In the genomic region with DNA sequence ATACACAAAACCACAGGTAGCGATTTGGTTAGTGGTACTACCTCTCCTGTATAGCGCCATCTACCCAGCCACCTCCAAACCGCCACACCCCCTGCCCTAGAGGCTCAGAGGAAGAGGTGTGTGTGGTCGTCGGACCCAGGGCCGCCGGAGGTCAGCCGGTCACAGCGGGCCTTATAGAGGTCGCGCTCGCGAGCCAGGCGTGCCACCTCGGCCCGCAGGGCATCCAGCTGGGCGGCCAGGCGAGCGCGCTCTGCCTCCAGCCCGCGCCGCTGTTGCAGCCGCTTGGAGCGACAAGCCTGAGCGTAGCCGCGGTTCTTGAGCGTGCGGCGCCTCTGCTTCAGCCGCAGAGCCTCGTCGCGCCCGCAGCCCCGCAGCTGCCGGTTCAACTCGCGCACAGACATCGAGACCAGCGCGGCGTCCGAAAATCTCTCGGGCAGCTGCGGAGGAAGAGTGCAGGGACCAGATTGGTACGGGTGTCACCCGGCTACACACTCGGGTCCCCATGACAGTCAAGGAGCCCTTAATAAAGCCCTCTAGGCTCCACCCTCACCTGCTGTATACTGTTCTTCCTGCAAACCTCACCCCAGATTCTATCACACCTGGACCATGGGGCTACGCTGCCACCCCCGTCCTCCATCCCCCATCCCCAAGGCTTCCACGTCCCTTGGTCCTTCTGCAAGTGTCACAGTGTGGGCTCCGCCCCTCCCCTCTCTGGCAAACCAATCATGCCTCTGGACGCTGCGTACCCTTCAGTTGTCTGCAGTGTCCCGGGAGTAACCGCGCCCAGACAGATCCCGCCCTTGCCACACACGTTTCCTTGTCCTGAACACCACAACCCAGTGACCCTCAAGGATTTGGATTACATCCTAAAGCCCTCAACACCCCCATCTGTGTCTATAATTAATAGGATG, we compare ENCODE assay signal across 8 mouse cellular contexts. TPM values are rescaled to one million over a fixed set of nuclear protein-coding genes. Genes with fewer than 3 reads are reported as not detected.
DNase-seq lines count a peak whose midpoint lies in the region; ATAC-seq lines count a peak whose summit lies in the region.

No protein-coding gene starts in this region.

- H3K36me3 ChIP-seq in heart, embryonic 16.5 days (ENCODE audit: control insufficient read depth, insufficient read depth) = no peaks in the 10 kb centered on the region
- H3K36me3 ChIP-seq in limb, embryonic 13.5 days = no peaks in the 10 kb centered on the region
- no peaks in the 10 kb centered on the region for H3K36me3 ChIP-seq in neural tube, embryonic 11.5 days (ENCODE audit: control insufficient read depth, insufficient read depth, low read length)

- DNase-seq in CD4-positive, CD25-positive, alpha-beta regulatory T cell, adult 2 months (ENCODE audit: low read depth, low spot score) = peak; percentile 40
- peak; percentile 18 for DNase-seq in CD4-positive helper T cell, adult 2 months (ENCODE audit: low read depth, low spot score)
- DNase-seq in cerebellum, postnatal 25 days = peak; percentile 69 to 76
- peak; percentile 60 for DNase-seq in neural tube, embryonic 11.5 days (ENCODE audit: low spot score)
- DNase-seq in ovary, postnatal 14 days (ENCODE audit: low spot score) = no peak

- peak overlapping the region; percentile 58 for H3K4me3 ChIP-seq in heart, embryonic 16.5 days (ENCODE audit: low read length)
- H3K4me3 ChIP-seq in limb, embryonic 13.5 days = peak overlapping the region; percentile 50
- peak overlapping the region; percentile 48 for H3K4me3 ChIP-seq in neural tube, embryonic 11.5 days (ENCODE audit: low read depth, low read length)

- H3K27me3 ChIP-seq in heart, embryonic 16.5 days (ENCODE audit: control insufficient read depth, insufficient read depth, low read length) = peaks cover 58% of the 10 kb centered on the region
- peaks cover 87% of the 10 kb centered on the region for H3K27me3 ChIP-seq in limb, embryonic 13.5 days
- H3K27me3 ChIP-seq in neural tube, embryonic 11.5 days (ENCODE audit: control insufficient read depth, insufficient read depth, low read length) = peaks cover 4% of the 10 kb centered on the region; the same call in 1 of the 2 replicates

- peak overlapping the region; percentile 70 for H3K9ac ChIP-seq in heart, embryonic 16.5 days (ENCODE audit: low read length)
- H3K9ac ChIP-seq in limb, embryonic 13.5 days = peak overlapping the region; percentile 65
- peak overlapping the region; percentile 16 for H3K9ac ChIP-seq in neural tube, embryonic 11.5 days (ENCODE audit: low read length)

- H3K4me2 ChIP-seq in heart, embryonic 16.5 days (ENCODE audit: low read depth, low read length) = peak overlapping the region; percentile 90
- peak overlapping the region; percentile 91 for H3K4me2 ChIP-seq in limb, embryonic 13.5 days (replicated peaks)
- peak overlapping the region; percentile 88 for H3K4me2 ChIP-seq in neural tube, embryonic 11.5 days (ENCODE audit: low read depth)

- H3K27ac ChIP-seq in heart, embryonic 16.5 days (ENCODE audit: low read length) = no peak overlapping the region
- no peak overlapping the region for H3K27ac ChIP-seq in limb, embryonic 13.5 days
- H3K27ac ChIP-seq in neural tube, embryonic 11.5 days (ENCODE audit: low read depth, low read length) = 0 out of 2 replicates have a peak overlapping the region, but pooled peaks have one; percentile 39

- H3K9me3 ChIP-seq in heart, embryonic 16.5 days (replicated peaks; ENCODE audit: control insufficient read depth, low read length) = no peaks in the 10 kb centered on the region
- no peaks in the 10 kb centered on the region for H3K9me3 ChIP-seq in limb, embryonic 13.5 days
- no peaks in the 10 kb centered on the region for H3K9me3 ChIP-seq in neural tube, embryonic 11.5 days (ENCODE audit: control insufficient read depth, low read length)

- no peak for ATAC-seq in CD4-positive, CD25-positive, alpha-beta regulatory T cell, adult 4 months
- peak; percentile 39; the same call in 1 of the 2 replicates for ATAC-seq in heart, embryonic 16.5 days (replicated peaks; ENCODE audit: extremely low read depth, insufficient read depth, low FRiP score)
- 0 out of 2 replicates have a peak, but pooled peaks have one; percentile 36 for ATAC-seq in limb, embryonic 13.5 days (ENCODE audit: low FRiP score, low read depth)
- ATAC-seq in neural tube, embryonic 11.5 days (ENCODE audit: insufficient read depth, low FRiP score, low TSS enrichment) = peak; percentile 82

- H3K4me1 ChIP-seq in heart, embryonic 16.5 days (ENCODE audit: control insufficient read depth, insufficient read depth, low read length) = peaks cover 9% of the 10 kb centered on the region; the same call in 1 of the 2 replicates
- peaks cover 10% of the 10 kb centered on the region for H3K4me1 ChIP-seq in limb, embryonic 13.5 days
- H3K4me1 ChIP-seq in neural tube, embryonic 11.5 days (ENCODE audit: control insufficient read depth, insufficient read depth, low read length) = peaks cover 18% of the 10 kb centered on the region

- WGBS in heart, embryonic 16.5 days = under 1% methylated on average over 61 of the region's 61 CpGs
- WGBS in limb, embryonic 13.5 days = under 1% methylated on average over 61 of the region's 61 CpGs
- WGBS in neural tube, embryonic 11.5 days = under 1% methylated on average over 61 of the region's 61 CpGs

RNA-seq across cellular contexts. Expression of gene Nrl, which starts 4.1 kb away (rescaled TPM):
- under 1 TPM in 1 of 2 experiments, not detected in 1; 0.07 TPM for polyA plus RNA-seq in CD4-positive, CD25-positive, alpha-beta regulatory T cell, adult 4 months (2017; shearing (Covaris generic))
- 0.05 TPM in 1 of 2 replicates, not detected in the other for polyA plus RNA-seq in heart, embryonic 16.5 days (2015; fragmentation: Nextera tagmentation; extraction: Ambion mirVana)
- polyA plus RNA-seq in limb, embryonic 13.5 days (2015; fragmentation: Nextera tagmentation; extraction: Ambion mirVana) = not detected in 2 replicates
- not detected in 2 replicates for polyA plus RNA-seq in neural tube, embryonic 11.5 days (2014; fragmentation: Nextera tagmentation; extraction: Ambion mirVana)

RNA-seq across cellular contexts. Expression of gene Cpne6, which starts 10.5 kb away (rescaled TPM):
- not detected for polyA plus RNA-seq in CD4-positive, CD25-positive, alpha-beta regulatory T cell, adult 4 months (2017; shearing (Covaris generic))
- polyA plus RNA-seq in heart, embryonic 16.5 days (2015; fragmentation: Nextera tagmentation; extraction: Ambion mirVana) = 0.21 and 0.24 TPM in 2 replicates
- polyA plus RNA-seq in limb, embryonic 13.5 days (2015; fragmentation: Nextera tagmentation; extraction: Ambion mirVana) = 0.32 and 0.78 TPM in 2 replicates
- 0.99 and 1.7 TPM in 2 replicates for polyA plus RNA-seq in neural tube, embryonic 11.5 days (2014; fragmentation: Nextera tagmentation; extraction: Ambion mirVana)

RNA-seq across cellular contexts. Expression of gene Pck2, which starts 19.4 kb away (rescaled TPM):
- polyA plus RNA-seq in CD4-positive, CD25-positive, alpha-beta regulatory T cell, adult 4 months (2017; shearing (Covaris generic)) = 10 to 100 TPM; 37.3 to 57.7 TPM
- 36.8 and 42.8 TPM in 2 replicates for polyA plus RNA-seq in heart, embryonic 16.5 days (2015; fragmentation: Nextera tagmentation; extraction: Ambion mirVana)
- polyA plus RNA-seq in limb, embryonic 13.5 days (2015; fragmentation: Nextera tagmentation; extraction: Ambion mirVana) = 36.9 and 38.0 TPM in 2 replicates
- 14.5 and 14.7 TPM in 2 replicates for polyA plus RNA-seq in neural tube, embryonic 11.5 days (2014; fragmentation: Nextera tagmentation; extraction: Ambion mirVana)

RNA-seq across cellular contexts. Expression of gene Carmil3, which starts 30.3 kb away (rescaled TPM):
- not detected for polyA plus RNA-seq in CD4-positive, CD25-positive, alpha-beta regulatory T cell, adult 4 months (2017; shearing (Covaris generic))
- 1.3 and 1.9 TPM in 2 replicates for polyA plus RNA-seq in heart, embryonic 16.5 days (2015; fragmentation: Nextera tagmentation; extraction: Ambion mirVana)
- polyA plus RNA-seq in limb, embryonic 13.5 days (2015; fragmentation: Nextera tagmentation; extraction: Ambion mirVana) = 2.7 and 3.3 TPM in 2 replicates
- 9.4 and 9.5 TPM in 2 replicates for polyA plus RNA-seq in neural tube, embryonic 11.5 days (2014; fragmentation: Nextera tagmentation; extraction: Ambion mirVana)

RNA-seq across cellular contexts. Expression of gene Dcaf11, which starts 39.1 kb away (rescaled TPM):
- 100 to 1,000 TPM; 103 to 125 TPM for polyA plus RNA-seq in CD4-positive, CD25-positive, alpha-beta regulatory T cell, adult 4 months (2017; shearing (Covaris generic))
- 75.1 and 75.5 TPM in 2 replicates for polyA plus RNA-seq in heart, embryonic 16.5 days (2015; fragmentation: Nextera tagmentation; extraction: Ambion mirVana)
- polyA plus RNA-seq in limb, embryonic 13.5 days (2015; fragmentation: Nextera tagmentation; extraction: Ambion mirVana) = 55.9 and 58.7 TPM in 2 replicates
- polyA plus RNA-seq in neural tube, embryonic 11.5 days (2014; fragmentation: Nextera tagmentation; extraction: Ambion mirVana) = 84.4 and 85.1 TPM in 2 replicates

Comparison
In these comparisons a context has a peak if more than half of its experiments do, and no peak if none do; other contexts are left out.
1. H3K9ac ChIP-seq: peak in every context shown above with its lines; median percentile 70 in heart, embryonic 16.5 days; 65 in limb, embryonic 13.5 days; 16 in neural tube, embryonic 11.5 days.